Mouse (Mus musculus) cerebral cortex, adult 2 months (tissue): ENCODE measurements around the gene Arhgap19.

Experiments
- WGBS: fragments of 180-500 bp; shearing (Covaris S2); methylation state at CpG from one replicate; pipeline ENCODE4 v1.1.7; 2018; 5-methylcytosine and 5-hydroxymethylcytosine counted together

Gene Arhgap19

DNA sequence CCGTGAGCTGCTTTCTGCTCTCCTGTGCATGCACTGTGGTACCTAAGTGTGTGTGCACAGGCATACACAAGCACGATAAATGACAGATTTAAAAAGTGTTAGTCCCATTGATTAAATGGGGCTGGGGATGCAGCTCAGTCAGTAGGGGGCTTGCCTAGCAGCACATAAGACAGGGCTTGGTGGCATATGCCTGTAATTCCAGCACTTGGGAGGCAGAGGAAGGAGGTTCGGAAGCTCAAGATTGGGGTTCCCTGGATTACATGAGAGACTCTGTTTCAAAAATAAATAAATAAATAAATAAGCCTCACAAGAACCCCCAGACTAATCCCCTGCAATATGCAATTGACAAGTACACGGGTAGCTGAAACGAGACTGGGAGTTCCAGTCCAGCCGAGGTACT, 1.4 kb downstream of the Arhgap19 start:
- WGBS: 42% methylated on average over 6 of the region's 6 CpGs

DNA sequence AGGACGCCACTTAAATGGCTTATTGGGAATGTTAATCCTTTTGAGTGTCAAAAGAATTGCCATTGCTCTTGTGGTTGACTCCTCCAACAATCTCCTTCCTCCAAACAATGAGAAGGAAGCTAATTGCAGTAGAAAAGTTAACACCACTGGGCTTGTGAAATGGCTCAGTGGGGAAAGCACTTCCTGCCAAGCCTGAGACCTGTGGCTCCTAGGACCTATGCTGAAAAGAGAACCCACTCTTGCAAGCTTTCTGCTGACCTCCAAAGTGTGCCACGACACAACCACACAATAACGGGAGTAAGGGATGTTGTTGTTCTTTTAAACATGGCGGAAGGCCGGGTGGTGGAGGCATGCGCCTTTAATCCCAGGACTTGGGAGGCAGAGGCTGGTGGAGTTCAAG, 4.3 kb downstream of the Arhgap19 start:
- 93% methylated on average over 6 of the region's 6 CpGs for WGBS

DNA sequence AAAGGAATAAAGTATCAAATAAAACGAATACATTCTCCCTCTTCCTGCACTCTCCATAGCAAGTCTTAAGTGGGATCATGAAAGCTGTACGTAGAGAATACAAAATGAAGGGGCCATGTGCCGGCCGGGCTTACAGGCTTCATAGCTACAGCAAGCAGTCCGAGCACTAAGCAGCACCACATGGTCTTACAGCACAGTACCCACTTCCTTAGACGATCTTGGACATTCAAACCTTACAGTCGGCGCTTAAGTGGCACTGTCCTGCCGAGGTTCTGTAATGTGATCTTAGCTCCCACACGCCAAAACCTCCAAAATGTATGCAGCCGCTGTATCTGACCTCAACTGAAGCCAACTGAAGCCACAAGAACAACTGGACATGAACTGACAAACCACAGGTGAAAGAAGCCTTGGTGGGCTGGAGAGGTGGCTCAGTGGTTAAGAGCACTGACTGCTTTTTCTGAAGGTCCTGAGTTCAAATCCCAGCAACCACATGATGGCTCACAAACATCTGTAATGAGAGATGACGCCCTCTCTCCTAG, 5.0 kb downstream of the Arhgap19 start:
- WGBS: 83% methylated on average over 12 of the region's 12 CpGs

DNA sequence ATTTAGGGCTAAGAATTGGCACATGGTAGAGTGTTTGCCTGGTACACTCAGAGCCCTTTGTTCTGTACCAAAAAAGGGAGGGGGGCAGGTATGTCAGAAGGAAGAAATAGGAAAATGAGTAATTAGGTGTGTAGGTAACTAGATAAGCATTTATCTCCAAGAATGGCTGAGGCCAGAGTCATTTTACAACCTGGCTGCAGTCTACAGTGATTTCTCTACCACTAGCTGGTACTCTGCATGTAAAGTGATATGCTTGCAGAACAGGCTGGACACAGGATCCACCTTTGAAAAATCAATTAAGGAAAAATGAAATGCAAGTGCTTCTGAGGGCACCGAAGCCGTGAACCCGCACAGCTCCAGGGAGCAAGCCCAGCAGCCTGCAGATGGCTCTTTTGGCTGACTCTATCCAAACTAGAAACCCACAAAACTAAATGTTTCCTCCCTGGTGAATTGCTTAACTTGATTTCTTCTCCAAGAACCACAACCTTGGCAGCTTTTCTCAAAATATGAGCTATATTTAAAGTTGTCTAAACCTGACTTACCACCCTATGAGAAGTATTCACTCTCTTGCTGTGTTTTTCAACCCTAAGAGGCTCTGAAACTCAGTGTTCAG, 5.6 kb downstream of the Arhgap19 start:
- 82% methylated on average over 3 of the region's 3 CpGs for WGBS

DNA sequence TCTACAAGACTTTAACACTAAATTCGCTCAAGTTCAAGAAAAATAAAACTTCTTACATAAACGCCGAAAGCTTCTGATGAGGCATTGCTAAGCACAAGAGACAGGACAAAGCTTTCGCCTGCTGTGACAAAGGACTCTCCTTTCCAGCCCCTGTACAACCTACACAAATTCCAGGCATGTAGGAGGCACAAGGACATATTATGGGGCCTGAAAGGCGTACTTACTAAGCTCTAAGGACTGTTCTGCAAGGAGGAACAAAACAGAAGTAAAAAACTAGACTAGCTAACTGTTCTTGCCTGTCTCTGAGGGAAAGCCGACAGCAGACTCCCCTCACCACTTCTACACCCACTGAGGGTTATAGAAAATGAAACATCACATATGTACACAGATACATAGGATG, 6.9 kb downstream of the Arhgap19 start:
- WGBS: 54% methylated on average over 6 of the region's 6 CpGs

DNA sequence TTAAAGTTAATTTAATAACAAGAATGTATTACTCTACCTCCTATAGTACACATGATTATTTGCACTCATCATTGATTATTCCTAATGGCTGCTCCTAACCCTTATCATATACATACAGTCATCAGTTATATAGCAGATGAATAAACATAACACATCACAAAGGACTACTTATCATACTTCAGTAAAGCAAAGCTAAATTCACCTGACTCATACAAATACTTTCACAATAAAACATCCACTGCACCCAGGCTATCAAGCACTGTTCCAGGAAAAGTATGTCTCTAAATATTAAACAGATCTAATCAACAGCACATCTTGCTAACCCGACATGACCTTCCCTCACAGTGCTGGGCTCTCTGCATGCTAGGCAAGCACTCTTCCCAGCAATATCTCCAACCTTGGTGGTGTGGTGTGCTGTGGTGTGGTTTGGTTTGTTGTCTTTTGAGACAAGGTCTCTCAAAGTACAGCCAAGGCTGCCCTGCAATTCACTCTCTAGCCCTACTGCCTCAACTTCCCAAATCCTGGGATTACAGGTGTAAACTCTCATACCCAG, 8.8 kb downstream of the Arhgap19 start:
- WGBS: 87% methylated on average over 1 of the region's 1 CpGs

DNA sequence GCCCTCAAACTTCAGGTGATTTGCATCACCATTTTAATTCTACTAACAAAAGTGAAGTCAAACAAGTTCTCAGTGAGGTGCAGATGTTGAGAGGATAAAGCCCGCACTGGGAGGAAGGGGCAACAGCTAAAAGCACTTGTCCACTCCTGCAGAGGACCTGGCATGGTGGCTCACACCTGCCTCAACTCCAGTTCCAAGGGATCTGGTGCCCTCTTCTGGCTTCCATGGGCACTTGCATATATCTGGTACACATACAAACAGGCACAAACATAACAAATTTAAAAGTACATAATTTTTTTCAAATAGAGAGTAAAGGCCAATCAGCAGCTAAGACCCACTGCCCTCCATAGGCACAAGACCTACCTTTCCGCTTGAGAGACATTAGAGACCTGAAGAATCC, 10.5 kb downstream of the Arhgap19 start:
- 94% methylated on average over 2 of the region's 2 CpGs for WGBS

DNA sequence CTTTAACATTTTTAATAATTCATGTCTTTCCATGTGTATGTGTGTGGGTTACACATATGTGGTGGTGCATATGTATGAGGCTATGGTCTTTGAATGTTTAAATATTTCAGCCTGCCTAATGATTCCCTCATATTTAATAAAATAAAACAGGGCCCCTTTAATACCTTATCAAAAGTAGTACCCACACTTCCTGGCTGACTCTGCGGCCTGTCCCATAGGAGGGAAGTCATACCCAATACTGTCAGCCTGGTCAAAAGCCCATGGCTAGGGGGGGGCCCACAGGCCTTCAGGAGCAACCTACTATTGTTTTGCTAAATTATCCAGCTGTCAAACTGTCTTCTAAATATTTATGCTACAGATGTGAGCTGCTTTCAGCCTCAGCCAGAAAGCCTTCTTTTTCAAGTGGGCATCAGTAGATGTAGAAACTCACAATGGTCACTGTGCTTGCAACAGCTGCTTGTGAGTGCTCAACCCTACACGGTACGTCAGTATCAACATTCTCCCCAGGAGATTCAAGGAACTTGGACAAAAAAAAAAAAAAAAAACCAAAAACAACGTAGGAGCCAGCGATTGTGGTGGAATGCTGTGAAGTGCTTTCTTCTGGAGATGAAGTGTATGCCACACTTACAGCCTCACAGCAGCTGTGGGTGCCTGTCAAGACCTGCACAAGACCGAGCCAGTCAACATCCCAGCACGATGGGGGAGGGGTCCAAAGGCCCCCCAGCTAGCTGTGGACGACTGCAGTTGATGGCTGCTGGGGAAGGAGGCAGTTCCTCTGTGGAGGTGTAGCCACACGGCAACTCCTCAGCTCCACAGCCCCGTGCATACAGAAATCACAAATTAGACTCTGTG, 12.5 kb downstream of the Arhgap19 start:
- 72% methylated on average over 10 of the region's 10 CpGs for WGBS

DNA sequence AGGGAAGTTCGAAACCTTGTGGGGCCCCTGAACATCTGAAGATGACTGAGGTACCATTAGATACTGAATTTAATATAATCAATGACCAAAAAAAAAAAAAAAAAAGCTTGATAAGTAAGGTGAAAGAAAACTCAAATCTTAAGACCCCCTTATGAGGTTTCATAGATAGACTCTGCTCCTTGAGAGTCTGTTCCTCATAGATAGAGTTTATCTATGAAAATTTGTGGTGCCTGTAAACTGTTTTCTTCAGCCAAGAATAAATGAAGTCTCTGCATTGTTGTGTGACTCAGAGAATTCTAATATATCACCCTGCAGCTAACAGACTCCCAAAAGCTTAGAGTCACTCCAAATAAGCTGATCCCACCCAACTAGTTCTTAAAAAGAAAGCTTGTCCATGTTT, 15.0 kb downstream of the Arhgap19 start:
- 98% methylated on average over 1 of the region's 1 CpGs for WGBS

DNA sequence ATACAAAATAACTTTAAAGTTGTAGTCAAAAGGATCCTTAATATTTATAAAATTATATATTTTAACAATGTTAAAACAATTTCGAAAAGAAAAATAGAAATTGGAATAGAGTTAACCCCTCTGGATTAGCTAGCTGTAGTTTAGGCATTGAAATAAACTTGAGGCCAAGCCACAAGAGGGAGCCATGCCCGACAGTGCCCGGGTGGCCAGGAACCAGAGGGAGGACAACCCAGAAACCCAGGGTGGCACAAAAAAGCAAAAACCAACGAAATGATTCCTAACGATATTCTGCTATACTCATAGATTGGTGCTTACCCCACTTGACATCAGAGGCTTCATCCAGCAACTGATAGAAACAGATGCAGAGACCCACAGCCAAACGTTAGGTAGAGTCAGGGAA, 24.3 kb downstream of the Arhgap19 start:
- WGBS: 81% methylated on average over 6 of the region's 6 CpGs

DNA sequence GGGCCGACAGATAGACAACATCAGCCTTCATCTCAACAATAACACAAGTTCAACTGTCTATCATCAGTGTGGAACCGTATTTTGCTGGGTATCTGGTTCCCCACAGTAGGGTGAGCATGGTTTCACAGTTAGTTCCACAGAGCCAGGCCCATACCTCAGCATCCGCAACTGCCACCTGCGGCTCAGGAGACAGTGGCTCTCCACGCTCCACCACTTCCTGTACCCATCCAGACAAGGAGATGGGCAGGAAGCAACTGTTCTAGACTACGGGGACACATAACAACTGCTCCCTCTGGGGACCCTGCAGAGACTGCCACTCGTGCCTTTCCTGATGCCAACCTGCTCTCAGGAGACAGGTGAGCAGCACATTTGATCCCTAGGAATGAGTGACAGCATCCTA, 33.1 kb downstream of the Arhgap19 start:
- WGBS: 94% methylated on average over 7 of the region's 7 CpGs

DNA sequence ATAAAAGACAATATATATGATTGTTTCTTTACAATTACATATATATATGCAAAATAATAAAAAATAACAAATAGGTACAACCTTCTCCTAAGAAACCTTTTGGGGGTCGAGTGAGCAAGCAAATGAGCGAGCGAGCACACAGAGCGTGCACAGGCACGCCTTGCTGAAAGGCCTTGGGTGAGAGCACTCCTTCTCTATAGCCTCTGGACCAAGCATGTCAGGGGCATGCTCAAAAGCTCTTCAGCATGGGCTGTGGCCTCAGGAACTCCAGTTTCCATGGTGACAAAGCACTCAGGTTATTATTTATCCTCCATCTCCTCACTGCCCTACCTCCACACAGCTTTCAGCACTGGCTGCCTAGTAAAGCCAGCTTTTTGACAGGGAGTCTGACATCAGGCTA, 35.2 kb downstream of the Arhgap19 start:
- 96% methylated on average over 5 of the region's 5 CpGs for WGBS

DNA sequence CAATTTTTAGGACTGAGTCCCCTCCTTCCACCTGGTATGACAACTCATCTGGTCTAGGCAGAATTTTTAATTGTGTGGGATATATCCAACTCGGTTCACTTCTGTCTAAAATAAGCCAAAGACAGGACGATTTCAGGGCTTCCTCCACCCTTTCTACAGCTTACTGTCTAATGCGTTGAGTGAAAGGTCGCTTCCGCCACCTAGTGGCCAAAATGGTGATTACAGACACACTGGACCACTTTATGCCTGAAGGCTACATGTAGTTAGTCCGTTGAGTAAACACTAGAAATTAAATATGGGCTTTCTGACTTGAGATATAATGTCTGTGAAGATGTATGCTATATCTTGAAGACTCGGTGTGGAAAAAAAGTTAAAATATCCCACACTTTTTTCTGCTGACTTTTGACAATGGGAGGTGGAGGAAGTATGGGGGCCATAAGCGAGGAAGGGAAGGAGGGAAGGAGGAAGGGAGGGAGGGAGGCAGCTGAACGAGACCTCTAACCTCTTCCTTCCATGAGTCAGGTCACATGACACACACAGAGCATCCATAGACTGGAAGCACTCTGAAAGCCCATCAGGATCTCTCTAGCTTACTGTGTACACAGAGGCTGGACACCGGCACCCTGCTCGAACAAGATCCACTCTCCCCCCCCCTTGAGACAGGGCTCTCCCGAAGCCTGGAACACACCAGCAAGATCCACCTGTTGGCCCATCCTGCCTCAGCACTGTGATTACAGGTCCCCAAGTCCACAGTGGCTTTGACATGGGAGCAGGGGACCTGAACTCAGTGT, 37.8 kb downstream of the Arhgap19 start:
- 28% methylated on average over 12 of the region's 12 CpGs for WGBS

DNA sequence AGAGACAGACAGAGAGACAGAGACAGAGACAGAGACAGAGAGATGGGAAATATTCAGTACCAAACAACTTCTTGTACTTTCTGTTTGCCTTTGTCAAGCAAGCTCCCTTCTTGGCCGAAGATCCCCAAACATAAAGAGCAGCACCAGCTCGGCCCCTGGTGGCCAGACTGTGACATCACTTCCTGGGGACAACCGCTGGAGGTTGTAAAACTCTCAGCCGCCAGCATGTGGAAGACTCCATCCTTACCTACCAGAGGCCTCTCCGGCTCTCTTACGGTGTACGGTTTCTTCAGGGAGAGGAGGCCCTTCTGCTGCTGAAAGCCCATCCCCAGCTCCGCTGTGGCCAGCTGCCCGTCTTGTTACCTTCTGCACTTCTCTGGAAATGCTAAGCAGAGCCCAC, 40.3 kb downstream of the Arhgap19 start:
- 70% methylated on average over 9 of the region's 9 CpGs for WGBS

DNA sequence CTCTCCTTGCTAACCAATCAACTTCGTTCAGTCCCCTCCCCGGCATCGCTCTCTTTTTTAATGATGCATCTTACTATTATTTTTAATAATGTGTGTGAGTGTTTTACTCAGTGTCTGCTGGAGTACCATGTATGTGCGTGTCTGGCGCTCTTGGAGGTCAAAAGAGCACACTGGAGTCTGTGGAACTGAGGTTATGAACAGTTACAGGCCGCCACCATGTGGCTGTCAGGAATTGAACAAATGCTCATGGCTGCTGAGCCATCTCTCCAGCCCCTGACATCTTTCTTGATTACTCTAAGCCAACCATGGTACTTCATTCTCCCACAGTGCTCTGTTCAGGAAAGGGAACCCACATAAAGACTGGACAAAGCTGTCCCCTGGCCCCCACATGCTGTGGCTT, 42.1 kb downstream of the Arhgap19 start:
- WGBS: 86% methylated on average over 6 of the region's 6 CpGs

DNA sequence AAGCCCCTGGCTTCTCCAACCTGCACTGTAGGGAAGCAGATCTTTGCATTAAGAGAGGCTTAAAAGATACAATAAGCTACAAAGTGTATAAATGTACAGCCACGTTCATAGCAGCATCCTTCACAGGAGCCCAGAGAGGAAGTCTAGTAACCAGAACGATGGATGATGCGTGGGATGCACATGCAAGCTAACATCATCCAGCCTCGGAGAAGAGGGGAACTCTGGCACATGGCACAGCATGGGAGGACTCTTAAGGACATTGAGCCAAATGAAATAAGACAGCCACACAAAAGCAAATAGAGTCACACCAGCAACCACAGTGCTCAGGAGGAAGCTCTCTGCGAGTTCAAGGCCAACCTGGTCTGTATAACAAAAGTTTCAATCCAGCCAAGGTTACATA, 42.6 kb downstream of the Arhgap19 start:
- WGBS: 66% methylated on average over 5 of the region's 5 CpGs

DNA sequence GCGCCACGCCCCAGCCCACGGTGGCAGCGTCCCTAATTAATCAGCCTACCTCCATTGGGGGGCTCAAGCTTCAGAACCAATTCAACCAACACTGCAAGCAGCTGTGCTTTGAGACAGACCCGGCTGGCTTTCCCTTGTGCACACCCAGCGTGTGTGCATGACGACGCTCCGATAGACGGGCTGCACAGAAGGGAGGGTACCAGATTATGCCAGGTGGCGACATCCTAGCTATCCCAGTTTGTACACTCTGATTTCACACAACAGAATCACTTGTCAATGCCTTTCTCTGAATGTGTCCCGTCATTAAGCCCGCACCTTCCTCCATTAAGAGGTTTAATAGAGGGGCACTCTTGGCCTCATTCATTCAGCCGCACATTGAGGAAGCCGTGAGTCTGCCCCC, 47.1 kb downstream of the Arhgap19 start:
- 58% methylated on average over 15 of the region's 15 CpGs for WGBS

DNA sequence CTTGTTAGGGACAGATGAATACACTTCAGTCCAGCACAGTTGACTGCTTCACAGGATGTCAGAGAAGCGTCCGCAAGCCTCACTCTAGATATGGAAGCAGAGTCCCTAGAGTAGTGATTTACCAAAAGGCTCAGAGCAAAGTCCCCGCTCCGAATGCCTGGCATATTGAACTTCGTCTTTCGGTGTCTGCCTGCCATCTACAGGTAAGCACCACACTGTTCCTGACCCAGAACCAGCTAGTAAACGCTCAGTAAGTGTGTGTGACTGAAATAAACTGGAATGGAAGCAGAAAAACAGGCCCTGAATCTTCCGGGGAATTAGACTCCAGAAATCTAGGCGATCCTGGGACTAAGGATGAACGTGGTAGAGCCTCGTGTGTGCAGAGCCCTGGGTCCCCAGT, 49.9 kb downstream of the Arhgap19 start:
- 90% methylated on average over 11 of the region's 11 CpGs for WGBS

DNA sequence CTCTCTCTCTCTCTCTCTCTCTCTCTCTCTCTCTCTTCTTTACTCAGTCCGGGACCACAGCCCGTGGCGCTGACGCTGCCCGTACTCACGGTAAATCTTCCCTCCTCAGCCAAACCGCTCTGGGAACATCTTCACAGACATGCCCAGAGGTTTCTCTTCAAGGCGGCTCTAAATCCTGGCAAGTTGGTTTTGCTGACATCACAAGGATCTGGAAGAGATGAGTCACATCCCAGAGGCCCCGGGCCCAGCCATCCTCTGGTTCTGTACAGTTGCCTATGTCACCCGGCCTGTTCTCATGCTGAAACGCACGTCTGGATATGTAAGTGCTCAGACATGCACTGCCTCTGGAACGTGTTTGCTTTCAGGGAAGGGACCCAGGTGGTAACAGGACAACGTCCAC, 54.4 kb downstream of the Arhgap19 start:
- WGBS: 87% methylated on average over 14 of the region's 14 CpGs

DNA sequence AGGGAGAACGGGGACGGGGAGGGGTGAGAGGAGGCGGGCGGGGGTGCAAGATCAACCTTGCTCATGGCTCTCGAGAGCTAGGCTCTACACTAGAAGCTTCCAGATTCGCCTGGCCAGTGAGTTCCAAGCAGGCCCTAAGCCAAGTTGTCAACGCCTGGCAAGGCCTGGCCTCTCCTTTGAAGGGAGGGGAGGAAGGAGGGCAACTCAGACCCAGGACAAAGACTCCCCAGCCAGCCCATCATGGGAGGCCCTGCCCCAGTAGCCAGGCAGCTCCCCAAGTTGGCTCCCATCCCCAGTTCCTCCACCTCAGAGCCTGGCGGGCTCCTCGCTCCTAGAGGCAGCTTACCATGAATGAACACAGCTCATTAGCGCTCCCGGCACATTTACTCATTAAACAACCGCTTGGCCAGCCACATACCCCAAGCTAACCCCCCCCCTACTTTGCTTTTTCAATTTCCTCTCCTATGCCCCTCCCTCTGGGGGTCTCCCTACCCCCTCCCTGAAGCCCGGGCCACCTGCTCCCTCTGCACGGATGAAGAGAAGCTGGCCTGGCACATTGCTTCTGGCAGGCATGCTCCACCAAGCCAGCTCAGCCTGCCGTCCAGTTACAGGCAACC, 55.8 kb downstream of the Arhgap19 start:
- WGBS: 49% methylated on average over 15 of the region's 15 CpGs

DNA sequence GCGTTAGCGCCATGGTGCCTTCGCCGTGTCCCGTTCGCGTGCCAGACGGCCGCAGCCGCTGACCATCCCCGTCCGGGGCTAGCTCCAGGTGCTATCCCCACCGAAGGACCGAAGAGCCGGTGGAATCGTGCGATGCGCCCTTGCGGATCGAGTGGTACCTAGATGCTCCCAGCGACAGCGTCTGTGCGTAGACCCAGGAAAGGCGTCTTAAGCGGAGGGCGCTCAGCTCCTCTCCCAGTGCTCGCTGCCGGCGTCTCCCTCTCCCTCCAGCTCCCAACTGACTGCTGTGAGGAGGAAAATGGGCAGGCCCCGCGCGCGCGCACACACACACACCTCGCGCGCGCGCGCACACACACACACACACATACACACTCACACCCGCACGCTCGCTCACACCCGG, 58.5 kb downstream of the Arhgap19 start, which contains the start of gene Slit1:
Gene Slit1, minus strand, starts transcription at position 270 of the 400 bp plus-strand sequence.
- 2% methylated on average over 44 of the region's 44 CpGs for WGBS

DNA sequence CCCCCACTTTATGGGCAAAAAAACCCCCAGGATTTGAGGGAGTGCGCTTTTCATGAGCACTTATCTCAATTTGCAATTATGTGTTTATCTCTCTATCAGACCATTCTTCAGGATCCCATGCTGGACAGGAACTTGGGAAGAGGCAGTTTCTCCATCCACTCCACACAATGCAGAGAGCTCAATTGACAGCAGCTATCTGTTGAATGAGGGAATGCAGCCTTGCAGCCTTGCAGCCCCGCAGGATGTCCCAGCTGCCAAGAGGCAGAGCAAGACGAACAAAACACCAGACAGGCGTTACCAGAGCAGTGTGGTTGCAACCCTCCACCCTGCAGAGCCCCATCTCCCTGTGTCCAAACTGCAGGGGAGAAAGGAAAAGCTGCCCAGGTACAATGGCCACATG, 63.0 kb downstream of the Arhgap19 start:
- WGBS: 59% methylated on average over 4 of the region's 4 CpGs
